In genomic region chr9:48715042-48715441, GRCm38 (mm10) we compare ENCODE assay signal across 14 mouse cellular contexts.
"Had no signal": no experiment of that assay in that cellular context is flagged by ENCODE, and none has a peak within 500 bp of the region (broad histone marks: within the 10 kb centered on the region; RNA-seq: fewer than 3 reads in every experiment).

No protein-coding gene starts in this region.

- DNase-seq: kidney, adult 11 months; kidney, adult 8-10 months; kidney, postnatal 10 days; kidney, postnatal 36 days; liver, embryonic 13.5 days; lung, adult 2 months; lung, postnatal 14 days; lung, postnatal 4 days had no signal

- H3K4me3 ChIP-seq: intestine, embryonic 15.5 days; kidney, embryonic 15.5 days; liver, embryonic 13.5 days; megakaryocyte, embryonic 14.5 days; midbrain, embryonic 10.5 days; midbrain, embryonic 13.5 days; myocyte had no signal

- H3K27ac ChIP-seq: intestine, embryonic 15.5 days; kidney, embryonic 15.5 days; liver, embryonic 13.5 days; midbrain, embryonic 10.5 days; midbrain, embryonic 13.5 days had no signal
